Mouse (Mus musculus) ovary, postnatal 36 days (tissue): ENCODE data around the gene Olfr1328.
"Not testable (repeated sequence)": the region's sequence is repeated elsewhere in the genome, so short reads cannot be mapped to it uniquely, and the experiment has no call there.

Source experiments
- DNase-seq: peaks from one replicate; pipeline ENCODE4 v3.0.0; 2022; ENCODE audit warnings: low spot score, mixed read lengths

The Olfr1328 gene

GRCm38 (mm10) chr4:118938512-118938911 lies at the start of gene Olfr1328:
TSS of gene Olfr1328 (minus strand) at chr4:118938612.
- no peak for DNase-seq

GRCm38 (mm10) chr4:118985291-118985690 lies 46.9 kb upstream of the Olfr1328 start:
- DNase-seq, result no peak

- no peak for DNase-seq
Measured at GRCm38 (mm10) chr4:118973281-118973680, 34.9 kb upstream of the Olfr1328 start.

- no peak for DNase-seq
Measured at GRCm38 (mm10) chr4:118967711-118968110, 29.3 kb upstream of the Olfr1328 start.

GRCm38 (mm10) chr4:118961141-118961628 lies 22.8 kb upstream of the Olfr1328 start, which contains the start of gene Lao1:
TSS of gene Lao1 (plus strand) at chr4:118961578.
- DNase-seq, result peak; percentile 7

GRCm38 (mm10) chr4:118958812-118959211 lies 20.4 kb upstream of the Olfr1328 start:
- DNase-seq, result no peak

GRCm38 (mm10) chr4:118931326-118931725 lies 7.1 kb downstream of the Olfr1328 start:
- not testable (repeated sequence) for DNase-seq

GRCm38 (mm10) chr4:118917365-118917764 lies 21.0 kb downstream of the Olfr1328 start, which contains the start of gene Olfr1329:
TSS of gene Olfr1329 (minus strand) at chr4:118917465.
- DNase-seq, result not testable (repeated sequence)

- DNase-seq, result no peak
Measured at GRCm38 (mm10) chr4:118901981-118902380, 36.4 kb downstream of the Olfr1328 start.

- DNase-seq, result no peak
Measured at GRCm38 (mm10) chr4:118888297-118888696, 50.1 kb downstream of the Olfr1328 start, which contains the start of gene Olfr1330. TSS of gene Olfr1330 (plus strand) at chr4:118888597.
